Mouse (Mus musculus) midbrain, embryonic 12.5 days (tissue): ENCODE data around the gene Olfr600. TPM values are rescaled to one million over a fixed set of nuclear protein-coding genes. Genes with fewer than 3 reads are reported as not detected.
"Not testable (repeated sequence)": the region's sequence is repeated elsewhere in the genome, so short reads cannot be mapped to it uniquely, and the experiment has no call there.

Experiments used
- ATAC-seq: fragments of 200-750 bp; cut with Nextera tagmentation; 2 replicates; pipeline ENCODE4 v1.8.0; 2017; ENCODE audit warnings: low read depth, moderate TSS enrichment, moderate library complexity; ENCODE audit not compliant: low FRiP score
- H3K27ac ChIP-seq: fragments of 300-500 bp; sonication (generic); replicated peaks from 2 replicates; pipeline ENCODE4 v1.5.1; 2016; ENCODE audit warnings: mild to moderate bottlenecking
- H3K27me3 ChIP-seq: fragments of 300-500 bp; sonication (generic); 2 replicates; pipeline ENCODE4 v1.6.1; 2016; ENCODE audit warnings: mild to moderate bottlenecking
- H3K36me3 ChIP-seq: fragments of 300-500 bp; sonication (generic); 2 replicates; pipeline ENCODE4 v1.6.1; 2016
- H3K4me1 ChIP-seq: fragments of 300-500 bp; sonication (generic); 2 replicates; pipeline ENCODE4 v1.6.1; 2016
- H3K4me2 ChIP-seq: fragments of 300-500 bp; sonication (generic); replicated peaks from 2 replicates; pipeline ENCODE4 v1.6.1; 2016; ENCODE audit warnings: mild to moderate bottlenecking, moderate library complexity
- H3K4me3 ChIP-seq: fragments of 300-500 bp; sonication (generic); 2 replicates; pipeline ENCODE4 v1.5.1; 2016; ENCODE audit warnings: mild to moderate bottlenecking
- H3K9ac ChIP-seq: fragments of 300-500 bp; sonication (generic); replicated peaks from 2 replicates; pipeline ENCODE4 v1.6.1; 2016; ENCODE audit warnings: mild to moderate bottlenecking, moderate library complexity
- H3K9me3 ChIP-seq: fragments of 300-500 bp; sonication (generic); 2 replicates; pipeline ENCODE4 v1.6.1; 2016; ENCODE audit warnings: mild to moderate bottlenecking
- WGBS: fragments of 180-500 bp; shearing (Covaris S2); methylation state at CpG from one replicate; pipeline ENCODE4 v1.1.7; 2016; 5-methylcytosine and 5-hydroxymethylcytosine counted together
- polyA plus RNA-seq: library from polyadenylated mRNA; unstranded; fragments of >200 nt; fragmentation: Nextera tagmentation; extraction: Ambion mirVana; gene quantifications from 2 replicates; pipeline ENCODE4 v1.2.1, GENCODE M21; 2016

Gene Olfr600
- not detected in 2 replicates for polyA plus RNA-seq

DNA sequence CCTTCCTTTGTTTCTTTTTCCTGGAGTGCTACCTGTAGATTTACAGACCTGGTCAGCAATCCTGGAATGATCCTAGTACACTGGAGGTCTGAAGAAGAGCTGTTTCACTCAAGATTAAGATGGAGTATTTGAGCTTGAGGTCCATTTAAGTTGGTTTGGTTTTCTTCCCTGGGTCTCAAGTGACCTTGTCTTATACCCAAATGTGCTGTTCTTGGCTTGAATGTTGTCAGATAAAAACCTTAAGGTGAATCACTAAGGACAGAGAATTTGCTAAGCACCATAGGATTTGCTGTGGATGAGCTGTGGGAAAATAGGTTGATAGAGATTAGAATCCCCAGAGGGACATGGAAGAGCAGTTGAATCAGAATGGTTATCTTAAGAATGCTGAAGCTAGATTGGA is at the start of gene Olfr600:
Gene Olfr600 (minus strand): TSS at position 101 of the 400 bp plus-strand sequence.
- no peaks in the 10 kb centered on the region for H3K36me3 ChIP-seq
- H3K27ac ChIP-seq: no peak within 1 kb of the TSS
- no peak for ATAC-seq
- no peak within 1 kb of the TSS for H3K4me2 ChIP-seq
- no peak within 1 kb of the TSS for H3K4me3 ChIP-seq
- H3K9me3 ChIP-seq: no peaks in the 10 kb centered on the region
- no peak within 1 kb of the TSS for H3K9ac ChIP-seq
- no peaks in the 10 kb centered on the region for H3K27me3 ChIP-seq
- no peaks in the 10 kb centered on the region for H3K4me1 ChIP-seq

DNA sequence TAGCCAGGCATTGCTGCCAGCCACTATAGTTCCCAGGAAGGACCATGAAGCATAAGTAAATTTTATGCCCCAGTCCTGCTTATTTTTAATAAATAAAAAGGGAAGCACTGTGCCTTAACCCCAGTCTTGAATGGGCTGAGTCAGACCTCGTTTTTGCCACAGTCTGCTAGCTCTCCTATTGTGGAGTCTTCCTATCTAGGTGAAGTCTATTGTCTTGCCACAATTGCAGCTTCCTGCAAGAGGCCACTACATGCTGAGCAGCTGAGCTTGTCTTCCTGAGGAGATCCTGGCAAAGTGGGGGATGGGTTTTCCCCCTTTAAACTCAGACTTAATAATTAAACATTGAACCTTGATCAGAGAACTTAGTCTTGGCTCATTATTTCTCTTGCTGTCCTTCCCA is 49.5 kb upstream of the Olfr600 start:
- no peaks in the 10 kb centered on the region for H3K4me1 ChIP-seq
- H3K9me3 ChIP-seq: no peaks in the 10 kb centered on the region
- 9% methylated on average over 1 of the region's 1 CpGs for WGBS
- no peaks in the 10 kb centered on the region for H3K36me3 ChIP-seq
- ATAC-seq: no peak
- H3K27me3 ChIP-seq: no peaks in the 10 kb centered on the region
- no peak overlapping the region for H3K4me3 ChIP-seq
- no peak overlapping the region for H3K4me2 ChIP-seq
- no peak overlapping the region for H3K9ac ChIP-seq
- H3K27ac ChIP-seq: no peak overlapping the region

DNA sequence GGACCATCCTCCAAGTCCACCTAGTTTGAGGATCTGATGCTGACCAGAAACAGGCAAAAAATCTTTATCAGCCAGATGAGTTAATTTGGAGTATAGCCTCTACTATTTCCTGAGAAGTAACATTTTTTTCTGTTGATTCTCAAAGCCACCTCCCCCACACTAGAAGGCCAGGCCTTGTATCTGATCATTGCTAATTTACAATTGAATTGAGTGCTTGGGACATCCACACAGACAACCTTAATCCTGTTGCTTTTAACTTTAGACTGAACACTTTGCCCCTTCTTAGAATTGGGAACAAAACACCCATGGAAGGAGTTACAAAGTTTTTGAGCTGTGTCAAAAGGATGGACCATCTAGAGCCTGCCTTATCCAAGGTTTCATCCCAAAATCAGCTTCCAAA is 48.3 kb upstream of the Olfr600 start:
- no peak for ATAC-seq
- H3K27ac ChIP-seq: no peak overlapping the region
- H3K4me2 ChIP-seq: no peak overlapping the region
- no peaks in the 10 kb centered on the region for H3K9me3 ChIP-seq
- H3K9ac ChIP-seq: no peak overlapping the region
- H3K4me1 ChIP-seq: no peaks in the 10 kb centered on the region
- H3K27me3 ChIP-seq: no peaks in the 10 kb centered on the region
- H3K36me3 ChIP-seq: no peaks in the 10 kb centered on the region
- H3K4me3 ChIP-seq: no peak overlapping the region

DNA sequence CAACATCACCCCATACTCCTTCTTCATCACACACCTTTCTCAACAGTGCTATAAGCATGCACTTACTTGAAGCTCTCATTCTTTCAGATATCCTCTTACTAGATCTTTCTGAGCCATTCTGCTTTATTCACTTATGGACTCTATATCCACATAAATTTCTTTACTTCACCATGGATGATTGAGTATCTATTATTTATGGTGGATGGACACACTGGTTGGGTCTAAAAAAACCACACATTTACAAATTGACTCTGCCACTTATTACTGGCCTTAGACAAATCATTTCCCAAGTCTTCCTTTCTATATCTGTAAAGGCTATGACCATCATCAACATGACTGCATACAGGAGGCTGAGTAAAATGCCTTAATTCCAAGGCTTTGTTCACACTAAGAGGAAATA is 36.6 kb upstream of the Olfr600 start, which contains the start of gene Olfr603:
Gene Olfr603 (minus strand): TSS at position 101 of the 400 bp plus-strand sequence.
- Histone ChIP-seq H3K4me1 (no peaks in the 10 kb centered on the region), H3K4me2 (no peak within 1 kb of the TSS), H3K36me3 (no peaks in the 10 kb centered on the region), H3K27ac (no peak within 1 kb of the TSS), H3K9me3 (no peaks in the 10 kb centered on the region), H3K9ac (no peak within 1 kb of the TSS), H3K4me3 (no peak within 1 kb of the TSS), H3K27me3 (no peaks in the 10 kb centered on the region)
- ATAC-seq: no peak

DNA sequence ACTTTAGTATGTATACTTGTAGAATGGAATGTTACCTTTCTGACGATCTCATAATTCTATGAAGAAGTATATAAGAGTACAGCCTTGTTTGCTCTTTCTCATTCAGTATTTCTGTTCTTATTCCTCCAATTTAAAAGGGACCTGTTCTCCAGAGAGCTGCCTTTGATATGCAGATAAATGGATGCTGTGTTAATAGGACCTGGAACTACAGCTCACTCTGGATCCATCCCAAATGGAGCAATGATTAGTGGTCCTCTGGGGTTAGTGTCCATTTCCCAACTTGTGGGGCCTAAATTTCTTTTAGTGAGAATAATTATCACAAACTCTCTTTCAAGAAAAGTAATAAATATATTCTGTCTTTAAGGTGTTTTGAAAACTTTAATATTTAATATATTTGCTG is 13.1 kb upstream of the Olfr600 start, which contains the start of gene Olfr601:
Gene Olfr601 (minus strand): TSS at position 101 of the 400 bp plus-strand sequence.
- 96% methylated on average over 1 of the region's 1 CpGs for WGBS
- no peaks in the 10 kb centered on the region for H3K9me3 ChIP-seq
- H3K9ac ChIP-seq: no peak within 1 kb of the TSS
- no peak within 1 kb of the TSS for H3K4me2 ChIP-seq
- H3K36me3 ChIP-seq: no peaks in the 10 kb centered on the region
- H3K27me3 ChIP-seq: no peaks in the 10 kb centered on the region
- ATAC-seq: no peak
- H3K4me1 ChIP-seq: no peaks in the 10 kb centered on the region
- H3K4me3 ChIP-seq: no peak within 1 kb of the TSS
- H3K27ac ChIP-seq: no peak within 1 kb of the TSS

DNA sequence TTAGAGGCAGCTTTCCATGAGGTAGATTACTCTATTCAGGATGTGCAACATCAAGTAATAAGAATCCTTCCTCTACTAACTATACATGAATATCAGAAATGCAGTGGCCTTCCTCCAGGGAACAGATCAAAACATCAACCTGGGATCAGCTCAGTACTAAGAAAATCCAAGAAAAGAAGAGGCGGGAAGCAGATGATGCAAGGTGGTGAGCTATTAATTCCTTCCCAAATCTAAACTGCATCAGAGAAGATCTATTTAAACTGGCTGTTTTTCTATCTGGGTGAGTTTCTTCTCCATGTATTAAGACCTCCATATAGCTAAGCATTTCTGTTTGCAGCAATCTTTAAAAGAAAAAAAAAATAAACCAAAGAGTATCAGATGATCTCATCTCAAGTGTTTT is 13.9 kb downstream of the Olfr600 start, which contains the start of gene Olfr599:
Gene Olfr599 (plus strand): TSS at position 301 of the 400 bp plus-strand sequence.
- H3K36me3 ChIP-seq: no peaks in the 10 kb centered on the region
- H3K27me3 ChIP-seq: no peaks in the 10 kb centered on the region
- WGBS: 92% methylated on average over 1 of the region's 1 CpGs
- ATAC-seq: no peak
- H3K4me1 ChIP-seq: no peaks in the 10 kb centered on the region
- no peak within 1 kb of the TSS for H3K9ac ChIP-seq
- no peak within 1 kb of the TSS for H3K4me2 ChIP-seq
- no peak within 1 kb of the TSS for H3K27ac ChIP-seq
- H3K9me3 ChIP-seq: no peaks in the 10 kb centered on the region
- H3K4me3 ChIP-seq: no peak within 1 kb of the TSS

DNA sequence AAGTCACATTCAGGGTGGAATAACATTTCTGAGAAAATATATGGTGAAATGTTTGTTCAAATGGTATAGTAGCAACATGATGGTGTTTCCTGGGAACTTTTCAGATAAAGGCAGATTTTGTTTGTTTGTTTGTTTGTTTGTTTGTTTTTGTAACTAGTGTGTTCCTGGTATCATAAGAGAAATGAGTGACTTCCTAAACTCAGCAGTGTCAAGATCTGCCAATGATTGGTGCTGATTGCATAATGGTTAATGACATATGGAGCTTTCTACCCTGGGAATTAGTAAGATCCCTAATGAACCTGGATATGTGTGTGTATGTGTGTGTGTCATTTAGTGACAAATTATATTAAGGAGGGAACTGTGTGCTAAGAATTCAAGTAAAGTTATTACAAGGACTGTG is 26.2 kb downstream of the Olfr600 start, which contains the start of gene Olfr598:
Gene Olfr598 (plus strand): TSS at position 301 of the 400 bp plus-strand sequence.
- Histone ChIP-seq H3K9ac (no peak within 1 kb of the TSS), H3K27me3 (no peaks in the 10 kb centered on the region), H3K27ac (no peak within 1 kb of the TSS), H3K4me1 (no peaks in the 10 kb centered on the region), H3K36me3 (no peaks in the 10 kb centered on the region), H3K4me2 (no peak within 1 kb of the TSS), H3K9me3 (no peaks in the 10 kb centered on the region), H3K4me3 (no peak within 1 kb of the TSS)
- no peak for ATAC-seq

DNA sequence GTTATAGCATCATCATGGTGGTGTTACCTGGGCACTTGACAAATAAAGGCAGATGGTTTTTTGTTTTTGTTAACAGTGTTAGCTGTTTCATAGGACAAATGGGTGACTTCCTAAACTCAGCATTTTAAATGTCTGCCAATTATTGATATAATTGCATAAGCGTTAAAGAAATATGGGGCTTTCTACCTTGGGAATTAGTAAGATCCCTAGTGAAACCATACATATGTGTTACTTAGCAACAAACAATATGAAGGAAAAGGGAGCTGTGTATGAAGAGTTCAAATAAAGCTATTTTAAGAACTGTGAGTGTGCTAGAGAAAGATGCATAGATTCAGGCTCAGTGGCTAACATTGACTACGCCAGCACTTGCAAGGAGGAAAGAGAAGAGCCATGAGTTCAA is 33.5 kb downstream of the Olfr600 start, which contains the start of gene Olfr597:
Gene Olfr597 (plus strand): TSS at position 301 of the 400 bp plus-strand sequence.
- H3K27me3 ChIP-seq, H3K9ac ChIP-seq, H3K9me3 ChIP-seq, H3K4me3 ChIP-seq, H3K36me3 ChIP-seq, H3K4me2 ChIP-seq, H3K27ac ChIP-seq, H3K4me1 ChIP-seq, ATAC-seq: not testable (repeated sequence)
- WGBS: 92% methylated on average over 2 of the region's 2 CpGs

DNA sequence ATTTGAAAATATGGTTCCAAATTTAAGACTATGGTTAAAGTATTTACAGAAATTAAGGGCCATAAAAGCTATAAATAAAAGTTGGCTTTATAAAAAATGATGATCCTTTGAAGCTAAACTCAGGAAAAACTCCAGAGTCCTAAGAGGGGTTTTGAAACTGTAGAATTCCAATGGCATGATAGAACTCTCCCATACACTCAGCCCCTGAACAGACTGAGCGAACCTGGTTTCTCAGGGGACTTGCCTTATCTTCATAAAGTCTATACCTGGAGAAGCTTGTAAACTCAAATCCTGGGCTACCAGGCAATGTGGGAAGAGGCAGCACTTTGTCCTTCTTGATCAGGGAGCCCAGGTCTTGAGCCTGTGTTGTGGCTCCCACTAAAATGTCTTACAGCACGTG is 44.1 kb downstream of the Olfr600 start, which contains the start of gene Olfr596:
Gene Olfr596 (plus strand): TSS at position 301 of the 400 bp plus-strand sequence.
- not testable (repeated sequence) for H3K36me3 ChIP-seq, ATAC-seq, H3K9me3 ChIP-seq, H3K4me2 ChIP-seq, H3K9ac ChIP-seq, H3K4me1 ChIP-seq, H3K27ac ChIP-seq, H3K4me3 ChIP-seq, H3K27me3 ChIP-seq
- WGBS: 94% methylated on average over 2 of the region's 2 CpGs

Other genes with a start within 250 kb of the Olfr600 start
- not detected in 2 replicates for gene Olfr586, start 224.0 kb downstream of the Olfr600 start, polyA plus RNA-seq
- not detected in 2 replicates for gene Olfr588-ps1, start 208.8 kb downstream of the Olfr600 start, polyA plus RNA-seq
- gene Olfr589, start 193.3 kb downstream of the Olfr600 start, polyA plus RNA-seq: not detected in 2 replicates
- gene Olfr591, start 171.3 kb downstream of the Olfr600 start, polyA plus RNA-seq: not detected in 2 replicates
- gene Olfr592, start 164.9 kb downstream of the Olfr600 start, polyA plus RNA-seq: not detected in 2 replicates
- not detected in 2 replicates for gene Olfr593, start 137.8 kb downstream of the Olfr600 start, polyA plus RNA-seq
- not detected in 2 replicates for gene Olfr594, start 132.7 kb downstream of the Olfr600 start, polyA plus RNA-seq
- gene Usp17ld, start 97.2 kb downstream of the Olfr600 start, polyA plus RNA-seq: not detected in 2 replicates
- not detected in 2 replicates for gene Olfr596, start 44.0 kb downstream of the Olfr600 start, polyA plus RNA-seq
- not detected in 2 replicates for gene Olfr597, start 33.4 kb downstream of the Olfr600 start, polyA plus RNA-seq
- gene Olfr598, start 26.1 kb downstream of the Olfr600 start, polyA plus RNA-seq: not detected in 2 replicates
- not detected in 2 replicates for gene Olfr599, start 13.8 kb downstream of the Olfr600 start, polyA plus RNA-seq
- gene Olfr601, start 13.0 kb upstream of the Olfr600 start, polyA plus RNA-seq: not detected in 2 replicates
- not detected in 2 replicates for gene Olfr603, start 36.5 kb upstream of the Olfr600 start, polyA plus RNA-seq
- gene Usp17lc, start 65.4 kb upstream of the Olfr600 start, polyA plus RNA-seq: not detected in 2 replicates
- gene Olfr605, start 95.8 kb upstream of the Olfr600 start, polyA plus RNA-seq: not detected in 2 replicates
- not detected in 2 replicates for gene Olfr606, start 99.4 kb upstream of the Olfr600 start, polyA plus RNA-seq
- gene Olfr607, start 114.5 kb upstream of the Olfr600 start, polyA plus RNA-seq: not detected in 2 replicates
- not detected in 2 replicates for gene Olfr608, start 120.2 kb upstream of the Olfr600 start, polyA plus RNA-seq
- gene Olfr609, start 148.4 kb upstream of the Olfr600 start, polyA plus RNA-seq: not detected in 2 replicates
- gene Olfr610, start 162.5 kb upstream of the Olfr600 start, polyA plus RNA-seq: not detected in 2 replicates
- gene Olfr611, start 171.2 kb upstream of the Olfr600 start, polyA plus RNA-seq: not detected in 2 replicates
- not detected in 2 replicates for gene Olfr612, start 193.0 kb upstream of the Olfr600 start, polyA plus RNA-seq
- not detected in 2 replicates for gene Olfr613, start 198.4 kb upstream of the Olfr600 start, polyA plus RNA-seq
- not detected in 2 replicates for gene Olfr615, start 206.4 kb upstream of the Olfr600 start, polyA plus RNA-seq
- gene Olfr616, start 219.5 kb upstream of the Olfr600 start, polyA plus RNA-seq: not detected in 2 replicates
- gene Olfr617, start 223.4 kb upstream of the Olfr600 start, polyA plus RNA-seq: not detected in 2 replicates
- gene Olfr618, start 240.4 kb upstream of the Olfr600 start, polyA plus RNA-seq: not detected in 2 replicates